Mouse (Mus musculus): ENCODE measurements around the gene Fam219a.

The Fam219a gene

GRCm38 (mm10) chr4:41569411-41569885 is at the start of gene Fam219a, which contains the start of gene Dnaic1:
Fam219a (minus strand) TSS chr4:41569538.
Dnaic1 (plus strand) TSS chr4:41569775.
- DNase-seq (ENCODE audit: extremely low read depth, low read depth) = peak; percentile 92

- DNase-seq (ENCODE audit: extremely low read depth, low read depth) = no peak
Measured at GRCm38 (mm10) chr4:41615661-41616599, 46.6 kb upstream of the Fam219a start.

GRCm38 (mm10) chr4:41614156-41614555 is 44.8 kb upstream of the Fam219a start:
- peak; percentile 18 for DNase-seq (ENCODE audit: extremely low read depth, low read depth)

GRCm38 (mm10) chr4:41612166-41612565 is 42.8 kb upstream of the Fam219a start:
- no peak for DNase-seq (ENCODE audit: extremely low read depth, low read depth)

GRCm38 (mm10) chr4:41610594-41610980 is 41.2 kb upstream of the Fam219a start:
- DNase-seq (ENCODE audit: extremely low read depth, low read depth) = no peak

- DNase-seq (ENCODE audit: extremely low read depth, low read depth) = no peak
Measured at GRCm38 (mm10) chr4:41609681-41610593, 40.6 kb upstream of the Fam219a start.

- DNase-seq (ENCODE audit: extremely low read depth, low read depth) = peak; percentile 65
Measured at GRCm38 (mm10) chr4:41606784-41607183, 37.4 kb upstream of the Fam219a start.

- DNase-seq (ENCODE audit: extremely low read depth, low read depth) = no peak
Measured at GRCm38 (mm10) chr4:41604476-41605396, 35.4 kb upstream of the Fam219a start.

- peak; percentile 77 for DNase-seq (ENCODE audit: extremely low read depth, low read depth)
Measured at GRCm38 (mm10) chr4:41602818-41603217, 33.5 kb upstream of the Fam219a start.

GRCm38 (mm10) chr4:41583353-41583752 is 14.0 kb upstream of the Fam219a start:
- DNase-seq (ENCODE audit: extremely low read depth, low read depth) = no peak

- DNase-seq (ENCODE audit: extremely low read depth, low read depth) = no peak
Measured at GRCm38 (mm10) chr4:41575914-41576313, 6.6 kb upstream of the Fam219a start.

GRCm38 (mm10) chr4:41573492-41573891 is 4.2 kb upstream of the Fam219a start:
- no peak for DNase-seq (ENCODE audit: extremely low read depth, low read depth)

- DNase-seq (ENCODE audit: extremely low read depth, low read depth) = no peak
Measured at GRCm38 (mm10) chr4:41571490-41571889, 2.2 kb upstream of the Fam219a start.

- peak; percentile 15 for DNase-seq (ENCODE audit: extremely low read depth, low read depth)
Measured at GRCm38 (mm10) chr4:41568682-41569410, 492 bp downstream of the Fam219a start.

GRCm38 (mm10) chr4:41568239-41568638 is 1.1 kb downstream of the Fam219a start:
- no peak for DNase-seq (ENCODE audit: extremely low read depth, low read depth)

- no peak for DNase-seq (ENCODE audit: extremely low read depth, low read depth)
Measured at GRCm38 (mm10) chr4:41566123-41566522, 3.2 kb downstream of the Fam219a start.

- no peak for DNase-seq (ENCODE audit: extremely low read depth, low read depth)
Measured at GRCm38 (mm10) chr4:41563297-41563696, 6.0 kb downstream of the Fam219a start.

- DNase-seq (ENCODE audit: extremely low read depth, low read depth) = no peak
Measured at GRCm38 (mm10) chr4:41557092-41557491, 12.2 kb downstream of the Fam219a start.

GRCm38 (mm10) chr4:41556311-41556953 is 12.9 kb downstream of the Fam219a start:
- no peak for DNase-seq (ENCODE audit: extremely low read depth, low read depth)
